Mouse (Mus musculus) gastrocnemius, postnatal 10 days (tissue): Measurements from ENCODE around the gene Ggta1. TPM values are rescaled to one million over a fixed set of nuclear protein-coding genes. Genes with fewer than 3 reads are reported as not detected.
"Not testable (repeated sequence)": the region's sequence is repeated elsewhere in the genome, so short reads cannot be mapped to it uniquely, and the experiment has no call there.

Source experiments
- DNase-seq: peaks from one replicate; pipeline ENCODE4 v3.0.0; 2021; ENCODE audit warnings: mixed read lengths
- total RNA-seq, 2 experiments: library from RNA; stranded (reverse); gene quantifications; 2 replicates each; pipeline ENCODE4 v1.2.3; 2021

The Ggta1 gene
- total RNA-seq, 2 experiments from 2014 or later = 13.2 to 17.0 TPM

GRCm38 (mm10) chr2:35461131-35461947 is 1.7 kb downstream of the Ggta1 start:
- no peak for DNase-seq

GRCm38 (mm10) chr2:35460378-35460880 is 2.6 kb downstream of the Ggta1 start:
- no peak for DNase-seq

GRCm38 (mm10) chr2:35459316-35459715 is 3.7 kb downstream of the Ggta1 start:
- no peak for DNase-seq

GRCm38 (mm10) chr2:35458421-35458820 is 4.6 kb downstream of the Ggta1 start:
- DNase-seq = no peak

GRCm38 (mm10) chr2:35453736-35454135 is 9.3 kb downstream of the Ggta1 start:
- no peak for DNase-seq

GRCm38 (mm10) chr2:35452695-35453094 is 10.3 kb downstream of the Ggta1 start:
- DNase-seq = not testable (repeated sequence)

- no peak for DNase-seq
Observed at GRCm38 (mm10) chr2:35451484-35452050, 11.5 kb downstream of the Ggta1 start.

- DNase-seq = no peak
Observed at GRCm38 (mm10) chr2:35450856-35451255, 12.2 kb downstream of the Ggta1 start.

- DNase-seq = no peak
Observed at GRCm38 (mm10) chr2:35449687-35450622, 13.1 kb downstream of the Ggta1 start.

- no peak for DNase-seq
Observed at GRCm38 (mm10) chr2:35448914-35449670, 13.9 kb downstream of the Ggta1 start.

- DNase-seq = no peak
Observed at GRCm38 (mm10) chr2:35448215-35448913, 14.7 kb downstream of the Ggta1 start.

GRCm38 (mm10) chr2:35447453-35447852 is 15.6 kb downstream of the Ggta1 start:
- no peak for DNase-seq

- no peak for DNase-seq
Observed at GRCm38 (mm10) chr2:35446798-35447197, 16.2 kb downstream of the Ggta1 start.

GRCm38 (mm10) chr2:35446300-35446699 is 16.7 kb downstream of the Ggta1 start:
- no peak for DNase-seq

- no peak for DNase-seq
Observed at GRCm38 (mm10) chr2:35445610-35446009, 17.4 kb downstream of the Ggta1 start.

- DNase-seq = no peak
Observed at GRCm38 (mm10) chr2:35444764-35445262, 18.2 kb downstream of the Ggta1 start.

GRCm38 (mm10) chr2:35443981-35444763 is 18.9 kb downstream of the Ggta1 start:
- DNase-seq = peak; percentile 34

GRCm38 (mm10) chr2:35443325-35443724 is 19.7 kb downstream of the Ggta1 start:
- DNase-seq = no peak

GRCm38 (mm10) chr2:35442079-35442478 is 21.0 kb downstream of the Ggta1 start:
- peak; percentile 26 for DNase-seq

- no peak for DNase-seq
Observed at GRCm38 (mm10) chr2:35441419-35441818, 21.6 kb downstream of the Ggta1 start.
